Mouse (Mus musculus) left cerebral cortex, adult 2 months (tissue): ENCODE data around the gene Cadps. TPM values are rescaled to one million over a fixed set of nuclear protein-coding genes. Genes with fewer than 3 reads are reported as not detected.

Experiments used
- DNase-seq, 2 experiments: peaks; one replicate each; pipeline ENCODE4 v3.0.0; 2021 to 2022; ENCODE audit warnings: low spot score in 2 of 2, mixed read lengths in 1 of 2; ENCODE audit errors: extremely low spot score in 1 of 2
- H3K27ac ChIP-seq: fragments of 200-600 bp; 2 replicates; pipeline ENCODE4 v1.8.1; 2022
- H3K4me3 ChIP-seq: fragments of 200-600 bp; 2 replicates; pipeline ENCODE4 v1.8.1; 2022
- CTCF ChIP-seq: fragments of 200-600 bp; IDR thresholded peaks from 2 replicates; pipeline ENCODE4 v1.8.1; 2022; ENCODE audit warnings: antibody characterized with exemption, mild to moderate bottlenecking, moderate library complexity
- intact Hi-C: fragments of 180-260 bp; cut with DNase I; formaldehyde crosslinking; loops from one replicate; pipeline ENCODE4 v1.15.1; 2025
- total RNA-seq, 2 experiments: library from RNA; stranded (reverse); gene quantifications; 2 replicates each; pipeline ENCODE4 v1.2.3; 2021

The Cadps gene
- total RNA-seq, 2 experiments from 2014 or later: 242 to 245 TPM

DNA sequence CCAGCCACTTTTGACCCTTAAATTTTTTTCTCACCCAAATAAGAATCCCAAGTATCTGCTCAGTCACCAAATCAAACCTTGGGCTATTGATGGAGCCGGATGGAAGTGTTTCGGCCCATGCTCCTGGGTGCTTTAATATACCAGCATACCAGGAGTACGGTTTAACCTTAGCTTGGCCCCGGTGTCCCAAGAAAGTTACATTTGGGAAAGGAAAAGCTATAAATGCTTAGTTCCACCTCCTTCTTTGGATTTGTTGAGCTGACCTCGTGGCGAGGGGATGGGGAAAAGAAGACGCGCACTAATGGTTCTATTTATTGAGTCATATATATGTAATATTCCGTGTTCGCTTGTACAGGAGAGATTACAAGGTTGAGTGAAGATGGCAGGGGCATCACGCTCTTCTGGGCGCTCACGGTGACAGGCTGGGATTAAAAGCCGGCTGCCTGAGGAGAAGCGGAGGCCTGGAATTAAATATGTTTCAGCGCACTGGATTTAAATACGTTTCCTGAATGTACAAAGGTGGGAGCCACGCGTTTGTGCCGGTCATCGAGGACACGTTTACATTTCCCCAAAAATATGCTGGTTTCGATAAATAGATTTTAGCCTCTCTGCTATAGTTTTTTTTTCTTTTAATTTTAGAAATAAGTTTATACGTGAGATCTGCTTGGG is 481.0 kb downstream of the Cadps start:
- intact Hi-C loops: loop anchor here (2.0 kb wide), 1 partner anchor 45 kb away; no protein-coding TSS in a partner anchor
- H3K4me3 ChIP-seq: peak overlapping the region; percentile 38
- TF ChIP-seq CTCF: no peak

DNA sequence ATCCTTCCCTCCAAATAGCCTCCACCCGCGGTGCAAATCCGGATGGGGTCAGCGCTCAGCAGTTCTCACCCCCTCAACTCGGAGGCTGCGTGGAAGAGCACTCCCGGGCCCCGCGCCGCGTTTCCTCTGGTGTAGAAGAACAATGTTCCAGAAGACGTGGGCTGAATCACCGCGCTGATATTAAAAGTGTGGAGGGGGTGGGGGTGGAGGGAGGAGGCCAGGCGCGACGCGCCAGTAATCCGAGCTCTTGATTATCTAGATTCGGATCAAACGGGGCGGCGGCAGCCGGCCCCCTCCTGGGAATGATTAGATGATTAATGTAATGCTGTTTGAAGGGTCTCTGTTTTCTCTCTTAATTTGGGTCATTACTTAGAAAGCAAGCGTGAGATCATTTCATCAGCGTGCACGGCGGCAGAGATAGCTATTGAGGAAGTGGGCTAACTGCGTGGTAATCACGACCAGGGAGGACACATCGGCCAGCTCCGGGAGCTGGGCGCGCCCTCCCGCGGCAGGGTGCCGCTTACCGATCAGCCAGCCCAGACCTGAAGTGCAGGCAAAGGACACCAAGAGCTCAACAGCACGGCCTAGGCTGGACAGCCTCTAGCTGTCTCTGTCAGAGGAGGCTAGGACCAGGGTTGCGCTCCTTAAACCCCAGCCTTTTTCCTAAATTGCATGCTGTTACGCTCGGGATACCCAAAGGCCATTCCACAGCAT is 481.6 kb downstream of the Cadps start:
- peak in 1 of 2 experiments; percentile 36 for DNase-seq
- Histone ChIP-seq H3K4me3 (peak overlapping the region; percentile 38), H3K27ac (peak overlapping the region; percentile 50)
- intact Hi-C loops: loop anchor here (2.0 kb wide), 1 partner anchor 44 kb away; no protein-coding TSS in a partner anchor
- TF ChIP-seq CTCF: peak; percentile 12

More for the DNA sequence above, 481.0 kb downstream of the Cadps start:
- no peak for DNase-seq
- H3K27ac ChIP-seq: peak overlapping the region; percentile 50

GRCm38 (mm10) chr14:12340238-12341074 is 482.4 kb downstream of the Cadps start:
- Histone ChIP-seq H3K27ac (peak overlapping the region; percentile 67), H3K4me3 (peak overlapping the region; percentile 38)
- no peak for TF ChIP-seq CTCF
- intact Hi-C loops: loop anchor here (2.0 kb wide), 1 partner anchor 44 kb away; no protein-coding TSS in a partner anchor
- no peak for DNase-seq

DNA sequence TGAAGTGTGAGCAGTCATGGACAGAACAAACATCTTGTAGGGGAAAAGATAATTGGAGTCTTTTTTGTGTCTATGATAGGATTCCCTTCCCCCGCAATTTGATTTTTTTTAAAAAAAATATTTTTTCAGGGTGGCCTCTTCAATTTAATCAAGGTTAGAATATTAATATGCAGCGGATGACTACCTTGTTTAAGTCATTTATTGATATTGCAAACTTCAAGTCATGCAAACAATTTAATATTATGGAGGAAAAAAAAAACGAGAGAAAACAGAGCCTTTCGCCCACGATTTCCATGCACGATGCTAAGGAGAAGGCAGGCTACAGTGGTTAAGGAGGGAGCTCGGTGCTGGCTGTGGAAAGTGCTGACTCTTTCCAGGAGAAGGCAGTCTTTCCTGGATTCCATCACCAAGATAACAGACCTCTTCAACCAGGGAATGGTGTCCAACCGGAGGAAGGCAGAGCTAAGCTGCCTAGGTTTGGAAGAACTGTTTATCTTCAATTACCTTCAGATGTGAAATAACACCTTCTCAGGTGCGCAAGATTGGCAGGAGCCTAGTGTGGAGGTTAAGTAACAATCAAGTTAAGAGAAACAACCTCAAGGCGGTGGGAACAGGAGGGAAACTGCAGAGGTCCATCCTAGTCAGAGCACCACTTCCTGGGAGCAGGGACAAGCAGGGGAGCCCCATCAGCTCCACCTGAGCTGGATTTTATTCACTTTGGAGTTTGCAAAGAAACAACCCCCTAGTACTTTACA is 483.9 kb downstream of the Cadps start:
- Histone ChIP-seq H3K4me3 (no peak overlapping the region), H3K27ac (peak overlapping the region; percentile 42; the same call in 1 of the 2 replicates)
- DNase-seq: no peak
- intact Hi-C loops: no loop called here
- TF ChIP-seq CTCF: no peak

DNA sequence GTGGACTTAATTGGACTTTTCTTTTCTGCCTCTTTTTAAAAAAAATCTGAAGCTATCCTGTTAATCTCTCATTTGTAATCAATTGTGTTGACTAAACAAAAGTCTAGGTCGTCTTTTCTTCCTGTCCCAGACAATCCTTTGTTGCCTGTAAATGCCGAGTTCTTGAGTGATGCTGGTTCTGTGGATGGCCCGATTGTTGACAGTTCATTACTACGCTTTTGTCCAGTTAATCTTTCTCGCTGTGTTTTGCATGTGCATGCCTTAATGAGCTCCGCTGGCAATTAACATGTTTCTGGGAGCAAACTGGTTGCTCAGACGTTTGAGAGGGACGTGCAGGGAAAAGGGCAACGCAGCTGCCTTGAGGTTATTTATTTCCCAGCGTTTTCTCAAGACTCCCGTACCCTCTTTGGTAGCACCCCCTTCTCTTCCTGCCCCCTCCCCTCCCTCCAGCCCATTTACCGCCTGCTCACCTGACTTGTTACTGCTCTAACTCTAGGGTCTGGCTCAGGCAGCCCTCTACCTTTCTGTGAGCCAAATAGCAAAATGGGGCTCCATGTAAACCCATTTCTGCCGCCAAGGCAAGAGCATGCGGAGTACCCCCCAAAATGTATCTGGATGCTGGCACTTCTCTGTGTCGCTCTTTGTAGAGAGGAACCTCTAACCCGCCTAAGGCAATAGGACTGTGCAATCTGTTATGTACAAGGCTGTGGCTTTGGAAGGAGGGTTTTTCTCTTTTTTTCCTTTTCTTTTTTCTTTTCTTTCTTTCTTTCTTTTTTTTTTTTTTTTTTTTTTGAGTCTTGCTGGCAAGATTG is 484.7 kb downstream of the Cadps start:
- Histone ChIP-seq H3K27ac (peak overlapping the region; percentile 45), H3K4me3 (no peak overlapping the region)
- DNase-seq: peak in 1 of 2 experiments; percentile 35
- intact Hi-C loops: no loop called here
- no peak for TF ChIP-seq CTCF

DNA sequence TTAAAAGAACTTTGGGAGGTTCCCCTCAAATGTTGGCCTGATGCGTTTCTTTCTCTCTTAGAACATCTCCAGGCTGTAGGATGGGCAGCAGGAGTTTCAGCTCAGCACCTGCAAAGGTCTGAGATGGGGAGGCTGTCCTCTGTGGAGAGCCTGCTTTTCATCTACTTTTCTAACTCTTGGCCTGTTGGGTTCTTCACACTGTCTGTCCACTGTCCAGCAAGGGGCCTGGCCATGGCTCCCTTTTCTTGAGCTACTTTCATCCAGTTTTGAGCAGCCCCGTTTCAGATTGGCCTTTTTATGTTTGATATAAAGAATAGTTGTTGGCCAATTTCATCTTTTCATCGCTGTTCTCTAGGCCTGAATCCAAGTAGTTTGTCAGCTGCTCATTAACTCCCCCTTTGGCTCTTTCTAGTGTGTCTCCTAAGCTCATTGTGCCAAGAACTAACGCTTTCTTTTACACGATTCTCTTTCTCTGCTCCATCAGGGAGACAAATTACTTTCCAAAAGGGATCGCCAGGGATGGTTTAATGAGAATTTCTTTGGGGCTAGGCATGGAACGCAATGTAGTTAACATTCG is 485.4 kb downstream of the Cadps start:
- no peak overlapping the region for H3K27ac ChIP-seq
- intact Hi-C loops: no loop called here
- DNase-seq: peak in 1 of 2 experiments; percentile 20
- TF ChIP-seq CTCF: no peak
- H3K4me3 ChIP-seq: no peak overlapping the region

GRCm38 (mm10) chr14:12334925-12335324 is 488.0 kb downstream of the Cadps start:
- no peak for TF ChIP-seq CTCF
- Histone ChIP-seq H3K4me3 (no peak overlapping the region), H3K27ac (no peak overlapping the region)
- no peak for DNase-seq
- intact Hi-C loops: no loop called here

- no peak overlapping the region for H3K27ac ChIP-seq
- TF ChIP-seq CTCF: no peak; the same call in 1 of the 2 replicates
- H3K4me3 ChIP-seq: no peak overlapping the region
- intact Hi-C loops: no loop called here
- DNase-seq: no peak
Measured at GRCm38 (mm10) chr14:12333622-12334021, 489.3 kb downstream of the Cadps start.
